In genomic region chr6:71909384-71909783, GRCm38 (mm10) we compare ENCODE assay signal across 8 mouse cellular contexts. TPM values are rescaled to one million over a fixed set of nuclear protein-coding genes. Genes with fewer than 3 reads are reported as not detected.
A peak's percentile ranks its signal among the peaks of the same experiment; 100 is the strongest.
DNase-seq lines count a peak whose midpoint lies in the region; ATAC-seq and TF ChIP-seq lines count a peak whose summit lies in the region.

No protein-coding gene starts in this region.

- no peaks in the 10 kb centered on the region for H3K27me3 ChIP-seq in embryonic facial prominence, embryonic 12.5 days
- H3K27me3 ChIP-seq in hindbrain, postnatal 0 days (ENCODE audit: insufficient read depth, low read length): no peaks in the 10 kb centered on the region
- H3K27me3 ChIP-seq in midbrain, postnatal 0 days (ENCODE audit: insufficient read depth, low read length): no peaks in the 10 kb centered on the region

- H3K4me2 ChIP-seq in embryonic facial prominence, embryonic 12.5 days (replicated peaks): peak overlapping the region; percentile 42
- peak overlapping the region; percentile 64 for H3K4me2 ChIP-seq in hindbrain, postnatal 0 days (ENCODE audit: low read depth, low read length)
- H3K4me2 ChIP-seq in midbrain, postnatal 0 days (ENCODE audit: low read depth, low read length, poor library complexity, severe bottlenecking): peak overlapping the region; percentile 72

- H3K4me3 ChIP-seq in embryonic facial prominence, embryonic 12.5 days: peak overlapping the region; percentile 57
- peak overlapping the region; percentile 79 for H3K4me3 ChIP-seq in hindbrain, postnatal 0 days (ENCODE audit: low read length)
- peak overlapping the region; percentile 78 for H3K4me3 ChIP-seq in midbrain, postnatal 0 days (ENCODE audit: low read depth, low read length)

- ATAC-seq in embryonic facial prominence, embryonic 12.5 days (ENCODE audit: insufficient number of reproducible peaks, insufficient read depth, low FRiP score, low TSS enrichment): peak; percentile 50; the same call in 1 of the 2 replicates
- ATAC-seq in hindbrain, postnatal 0 days: peak; percentile 25
- peak; percentile 2; the same call in 1 of the 2 replicates for ATAC-seq in midbrain, postnatal 0 days (ENCODE audit: low FRiP score)
- no peak for ATAC-seq in inflammation-experienced regulatory T-cells, adult 6 months
- no peak for ATAC-seq in monocyte, adult 5-6 weeks (replicated peaks; ENCODE audit: insufficient number of reproducible peaks, low FRiP score, low TSS enrichment, poor library complexity, severe bottlenecking)

- peak overlapping the region; percentile 60; the same call in 1 of the 2 replicates for H3K9ac ChIP-seq in embryonic facial prominence, embryonic 12.5 days
- H3K9ac ChIP-seq in hindbrain, postnatal 0 days (replicated peaks; ENCODE audit: low read length): peak overlapping the region; percentile 66; the same call in 1 of the 2 replicates
- peak overlapping the region; percentile 59 for H3K9ac ChIP-seq in midbrain, postnatal 0 days (replicated peaks; ENCODE audit: low read length, poor library complexity, severe bottlenecking)

- H3K27ac ChIP-seq in embryonic facial prominence, embryonic 12.5 days: 0 out of 2 replicates have a peak overlapping the region, but pooled peaks have one; percentile 26
- peak overlapping the region; percentile 75; the same call in 1 of the 2 replicates for H3K27ac ChIP-seq in hindbrain, postnatal 0 days
- peak overlapping the region; percentile 66; the same call in 1 of the 2 replicates for H3K27ac ChIP-seq in midbrain, postnatal 0 days (ENCODE audit: low read depth, low read length)

- no peak for TF ChIP-seq CTCF in hindbrain, postnatal 0 days (IDR thresholded peaks at IDR 0.05; ENCODE audit: low read depth)
- TF ChIP-seq CTCF in midbrain, postnatal 0 days (IDR thresholded peaks at IDR 0.05): no peak

- DNase-seq in layer of hippocampus, adult 11-12 months (ENCODE audit: low spot score): peak; percentile 11
- no peak for DNase-seq in layer of hippocampus, adult 9-10 months (ENCODE audit: low spot score)
- no peak for DNase-seq in hindbrain, postnatal 0 days (ENCODE audit: low spot score)
- DNase-seq in midbrain, postnatal 0 days (ENCODE audit: low spot score): no peak
- DNase-seq in right cerebral cortex, adult 2 months (ENCODE audit: low spot score in 2 of 2): no peak

- H3K9me3 ChIP-seq in embryonic facial prominence, embryonic 12.5 days: no peaks in the 10 kb centered on the region
- no peaks in the 10 kb centered on the region for H3K9me3 ChIP-seq in hindbrain, postnatal 0 days (ENCODE audit: low read length)
- no peaks in the 10 kb centered on the region for H3K9me3 ChIP-seq in midbrain, postnatal 0 days (ENCODE audit: low read length)

- WGBS in embryonic facial prominence, embryonic 12.5 days: 28% methylated on average over 10 of the region's 10 CpGs
- WGBS in hindbrain, postnatal 0 days: 26% methylated on average over 10 of the region's 10 CpGs
- WGBS in midbrain, postnatal 0 days: 24% methylated on average over 10 of the region's 10 CpGs

- peaks cover 24% of the 10 kb centered on the region; the same call in 1 of the 2 replicates for H3K4me1 ChIP-seq in embryonic facial prominence, embryonic 12.5 days
- no peaks in the 10 kb centered on the region for H3K4me1 ChIP-seq in hindbrain, postnatal 0 days (ENCODE audit: insufficient read depth, low read length)
- H3K4me1 ChIP-seq in midbrain, postnatal 0 days (ENCODE audit: insufficient read depth, low read length): peaks cover 3% of the 10 kb centered on the region; the same call in 1 of the 2 replicates

- peaks cover 16% of the 10 kb centered on the region for H3K36me3 ChIP-seq in embryonic facial prominence, embryonic 12.5 days
- peaks cover 16% of the 10 kb centered on the region for H3K36me3 ChIP-seq in hindbrain, postnatal 0 days (ENCODE audit: insufficient read depth, low read length)
- H3K36me3 ChIP-seq in midbrain, postnatal 0 days (ENCODE audit: insufficient read depth, low read length): peaks cover 16% of the 10 kb centered on the region; the same call in 1 of the 2 replicates

RNA-seq across cellular contexts. Expression of gene Polr1a, which starts 0.5 kb away (rescaled TPM):
- polyA plus RNA-seq in embryonic facial prominence, embryonic 12.5 days (2016; fragmentation: Nextera tagmentation; extraction: Ambion mirVana): 41.7 and 42.7 TPM in 2 replicates
- 22.3 and 45.4 TPM in 2 replicates for total RNA-seq in hindbrain, postnatal 0 days (2014; rRNA removed)
- 13.1 and 15.0 TPM in 2 replicates for polyA plus RNA-seq in hindbrain, postnatal 0 days (2015; fragmentation: Nextera tagmentation; extraction: Ambion mirVana)
- 21.8 and 30.6 TPM in 2 replicates for total RNA-seq in midbrain, postnatal 0 days (2014; rRNA removed)
- polyA plus RNA-seq in midbrain, postnatal 0 days (2015; fragmentation: Nextera tagmentation; extraction: Ambion mirVana): 13.8 and 15.8 TPM in 2 replicates
- 10 to 100 TPM; 13.8 to 27.4 (median 21.5) TPM for polyA plus RNA-seq in inflammation-experienced regulatory T-cells, adult 6 months (2017; shearing (Covaris generic))
- total RNA-seq in monocyte, adult 5-6 weeks (2017): 28.3 to 32.8 TPM (median 28.6 TPM) in 3 replicates

RNA-seq across cellular contexts. Expression of gene Ptcd3, which starts 0.8 kb away (rescaled TPM):
- 122 and 126 TPM in 2 replicates for polyA plus RNA-seq in embryonic facial prominence, embryonic 12.5 days (2016; fragmentation: Nextera tagmentation; extraction: Ambion mirVana)
- 34.3 and 38.1 TPM in 2 replicates for total RNA-seq in hindbrain, postnatal 0 days (2014; rRNA removed)
- polyA plus RNA-seq in hindbrain, postnatal 0 days (2015; fragmentation: Nextera tagmentation; extraction: Ambion mirVana): 58.0 and 61.5 TPM in 2 replicates
- total RNA-seq in midbrain, postnatal 0 days (2014; rRNA removed): 59.6 and 64.9 TPM in 2 replicates
- 57.9 and 58.4 TPM in 2 replicates for polyA plus RNA-seq in midbrain, postnatal 0 days (2015; fragmentation: Nextera tagmentation; extraction: Ambion mirVana)
- 10 to 100 TPM; 61.1 to 98.6 (median 94.1) TPM for polyA plus RNA-seq in inflammation-experienced regulatory T-cells, adult 6 months (2017; shearing (Covaris generic))
- 70.3 to 105 TPM (median 72.5 TPM) in 3 replicates for total RNA-seq in monocyte, adult 5-6 weeks (2017)

Comparison
In these comparisons a context has a peak if more than half of its experiments do, and no peak if none do; other contexts are left out.
1. ATAC-seq: peak in embryonic facial prominence, embryonic 12.5 days (single experiment), hindbrain, postnatal 0 days (single experiment) and midbrain, postnatal 0 days (single experiment); none in inflammation-experienced regulatory T-cells, adult 6 months (single experiment) and monocyte, adult 5-6 weeks (single experiment).
2. Peak in every context shown above with its lines, with median percentiles within 50 percentile points of each other: H3K27ac ChIP-seq, H3K4me2 ChIP-seq, H3K4me3 ChIP-seq and H3K9ac ChIP-seq.